Mouse (Mus musculus) lung, postnatal 0 days (tissue): Measurements from ENCODE around the gene Plcb1.

Source experiments
- CTCF ChIP-seq: IDR thresholded peaks from 2 replicates; pipeline ENCODE4 v1.5.1; 2016; ENCODE audit warnings: antibody characterized with exemption, mild to moderate bottlenecking
- EP300 ChIP-seq: IDR thresholded peaks from 2 replicates; pipeline ENCODE4 v1.6.1; 2016; ENCODE audit warnings: antibody characterized with exemption, mild to moderate bottlenecking, control low read depth

DNA sequence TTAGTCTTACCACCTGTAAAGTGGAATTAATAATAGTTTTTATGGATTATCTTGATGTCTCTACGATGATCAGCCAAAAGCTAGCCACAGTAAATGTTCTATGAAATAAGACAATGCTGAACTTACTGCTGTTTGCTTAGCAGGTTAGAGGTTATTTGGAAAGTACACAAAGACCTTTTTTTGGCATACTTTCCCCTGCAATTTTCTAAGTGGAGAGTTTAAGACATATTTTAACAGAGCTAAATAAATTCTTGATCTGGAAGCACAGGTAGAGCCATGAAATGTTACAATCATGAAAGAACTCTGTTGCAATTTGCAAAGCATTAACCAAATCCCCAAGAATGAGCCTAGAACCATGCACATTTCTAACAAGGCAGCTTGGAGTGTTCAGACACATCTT, 140.4 kb downstream of the Plcb1 start:
- TF ChIP-seq CTCF (no peak), EP300 (no peak)
